Mouse (Mus musculus) E14TG2a.4 (cell line): Measurements from ENCODE around the gene Slc26a1.

Experiments
- CTCF ChIP-seq: conservative IDR thresholded peaks from 2 replicates; pipeline ENCODE4 v1.5.1; 2014; ENCODE audit warnings: low read length
- NANOG ChIP-seq: IDR thresholded peaks from 2 replicates; pipeline ENCODE4 v1.6.1; 2014; ENCODE audit warnings: borderline replicate concordance, low read length, mixed read lengths
- POU5F1 ChIP-seq: IDR thresholded peaks from 2 replicates; pipeline ENCODE4 v1.6.1; 2014; ENCODE audit warnings: low read length, borderline replicate concordance

DNA sequence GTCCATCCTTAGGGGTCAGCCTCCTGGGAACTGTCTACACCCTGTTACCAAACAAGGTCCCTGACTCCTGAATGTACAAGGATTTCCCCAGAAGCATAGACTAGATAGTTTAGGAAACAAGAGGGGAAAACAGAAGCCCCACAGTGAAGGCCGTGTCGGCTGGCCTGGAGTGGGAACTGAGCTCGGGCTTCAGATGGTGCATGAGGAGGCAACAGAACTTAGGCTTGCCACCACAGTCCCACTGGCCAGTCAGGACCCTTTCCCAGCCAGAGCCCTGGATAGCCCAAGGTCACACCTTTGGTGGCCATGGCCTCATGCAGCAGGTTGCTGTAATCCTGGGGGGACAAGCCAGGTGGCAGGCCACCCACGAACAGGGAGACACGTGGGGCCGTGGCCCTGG lies 22.0 kb downstream of the Slc26a1 start:
- TF ChIP-seq CTCF (no peak), NANOG (no peak), POU5F1 (no peak)
